Mouse (Mus musculus) ES-Bruce4 (cell line): Measurements from ENCODE around the gene Lce1m. TPM values are rescaled to one million over a fixed set of nuclear protein-coding genes. Genes with fewer than 3 reads are reported as not detected.

Experiments used
- H3K27ac ChIP-seq: 2 replicates; pipeline ENCODE4 v1.5.1; 2012; ENCODE audit warnings: low read length, inconsistent platforms; ENCODE audit not compliant: insufficient read depth
- H3K27me3 ChIP-seq: 2 replicates; pipeline ENCODE4 v1.6.1; 2012; ENCODE audit warnings: mild to moderate bottlenecking, low read length, inconsistent platforms; ENCODE audit not compliant: control insufficient read depth, poor library complexity, insufficient read depth, severe bottlenecking
- H3K36me3 ChIP-seq: 2 replicates; pipeline ENCODE4 v1.6.1; 2012; ENCODE audit warnings: inconsistent platforms, mild to moderate bottlenecking, low read length, moderate library complexity; ENCODE audit not compliant: control insufficient read depth, poor library complexity, insufficient read depth, severe bottlenecking
- H3K4me1 ChIP-seq: one replicate; pipeline ENCODE4 v1.8.1; 2011; ENCODE audit warnings: low read length; ENCODE audit not compliant: control insufficient read depth, insufficient read depth
- H3K4me3 ChIP-seq: 2 replicates; pipeline ENCODE4 v1.5.1; 2011; ENCODE audit warnings: low read depth, mild to moderate bottlenecking, low read length
- H3K9ac ChIP-seq: 2 replicates; pipeline ENCODE4 v1.6.1; 2012; ENCODE audit warnings: low read depth, mild to moderate bottlenecking, inconsistent platforms; ENCODE audit not compliant: poor library complexity, severe bottlenecking
- H3K9me3 ChIP-seq: replicated peaks from 2 replicates; pipeline ENCODE4 v1.6.1; 2012; ENCODE audit warnings: mild to moderate bottlenecking, low read length, inconsistent platforms; ENCODE audit not compliant: control insufficient read depth, poor library complexity, insufficient read depth, severe bottlenecking
- CTCF ChIP-seq: IDR thresholded peaks from one replicate; pipeline ENCODE4 v1.8.1; 2011; ENCODE audit warnings: low read depth, low read length
- EP300 ChIP-seq: IDR thresholded peaks from 2 replicates; pipeline ENCODE4 v1.6.1; 2011; ENCODE audit warnings: low read depth, low read length; ENCODE audit not compliant: insufficient read depth
- POLR2A ChIP-seq: IDR thresholded peaks from one replicate; pipeline ENCODE4 v1.8.1; 2011; ENCODE audit warnings: low read length; ENCODE audit not compliant: insufficient read depth
- polyA plus RNA-seq: library from polyadenylated mRNA; stranded (reverse); fragments of >200 nt; gene quantifications from 2 replicates; pipeline ENCODE4 v1.2.4, GENCODE M21; 2011; ENCODE audit warnings: low read depth; ENCODE audit not compliant: missing spikeins, insufficient read depth, insufficient read length

Lce1m gene
- polyA plus RNA-seq, 1 experiment = not detected

DNA sequence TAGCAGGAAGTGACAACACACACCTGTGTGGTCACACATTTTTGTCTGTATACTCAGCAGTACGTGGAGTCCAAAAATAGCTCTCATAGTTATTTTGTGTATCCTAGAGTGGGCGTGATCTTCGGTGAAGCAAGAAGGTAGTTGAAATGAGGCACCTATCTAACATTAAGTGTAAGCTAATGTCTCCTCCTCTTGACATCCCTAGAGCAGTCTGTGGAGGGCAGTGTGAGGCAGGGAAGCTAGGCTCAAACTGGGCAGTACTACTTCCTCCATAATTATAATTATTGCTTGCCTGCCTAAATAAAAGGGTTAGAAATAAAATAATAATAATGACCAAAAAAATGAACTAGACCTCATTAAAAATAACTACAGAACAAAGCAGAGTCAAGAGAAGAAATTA lies 18.2 kb downstream of the Lce1m start:
- Histone ChIP-seq H3K27ac (no peak overlapping the region), H3K27me3 (no peaks in the 10 kb centered on the region), H3K4me3 (no peak overlapping the region), H3K9ac (no peak overlapping the region), H3K36me3 (no peaks in the 10 kb centered on the region), H3K9me3 (no peaks in the 10 kb centered on the region), H3K4me1 (no peaks in the 10 kb centered on the region)
- TF ChIP-seq EP300 = no peak
- no peak for TF ChIP-seq CTCF
- TF ChIP-seq POLR2A = no peak

DNA sequence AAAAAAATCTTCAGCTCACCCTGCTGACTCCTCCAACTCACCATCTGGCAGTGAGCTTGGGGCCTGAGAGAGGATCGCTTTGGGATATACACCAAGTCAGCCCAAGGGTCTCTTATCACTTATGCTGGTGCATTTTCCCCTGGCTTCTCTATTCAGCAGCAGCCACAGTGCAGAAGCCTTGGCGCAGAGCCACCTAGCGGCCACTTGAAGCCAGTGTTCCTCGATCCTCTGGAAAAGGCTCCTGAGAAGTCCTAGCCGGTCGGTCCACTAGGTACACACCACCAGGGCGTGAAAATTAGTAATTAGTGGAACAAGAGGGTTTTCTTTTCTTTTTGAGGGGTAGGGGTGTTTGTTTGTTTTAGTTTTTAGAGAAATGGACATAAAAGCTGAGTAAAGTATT lies 20.2 kb downstream of the Lce1m start:
- Histone ChIP-seq H3K36me3 (no peaks in the 10 kb centered on the region), H3K9ac (no peak overlapping the region), H3K4me3 (no peak overlapping the region), H3K27ac (no peak overlapping the region), H3K27me3 (no peaks in the 10 kb centered on the region), H3K9me3 (no peaks in the 10 kb centered on the region), H3K4me1 (no peaks in the 10 kb centered on the region)
- TF ChIP-seq EP300 = no peak
- TF ChIP-seq CTCF = peak; percentile 85

DNA sequence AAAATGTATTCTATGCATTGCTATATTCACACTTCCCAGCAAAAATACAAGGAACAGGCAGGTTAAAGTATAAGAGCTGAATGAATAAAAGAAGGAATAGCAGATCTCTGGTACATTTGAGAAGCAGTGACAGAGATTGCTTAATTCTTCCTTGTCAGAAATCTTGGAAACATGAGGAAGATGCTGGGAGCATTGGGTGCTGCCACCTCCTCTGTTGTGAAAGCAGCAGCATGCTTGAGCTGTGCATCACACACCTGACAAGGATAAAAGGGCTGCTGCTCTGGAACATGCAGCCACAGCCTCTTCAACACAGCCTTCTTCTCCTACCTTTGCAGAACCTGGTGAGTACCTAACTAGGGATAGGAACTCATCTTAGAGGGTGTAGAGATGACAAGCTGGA lies 26.9 kb downstream of the Lce1m start, which contains the start of gene Lce3f:
Gene Lce3f (plus strand): TSS at position 301 of the 400 bp plus-strand sequence.
- TF ChIP-seq POLR2A (no peak), EP300 (no peak), CTCF (no peak)
- Histone ChIP-seq H3K9ac (no peak within 1 kb of the TSS), H3K27ac (no peak within 1 kb of the TSS), H3K36me3 (no peaks in the 10 kb centered on the region), H3K4me3 (no peak within 1 kb of the TSS), H3K9me3 (no peaks in the 10 kb centered on the region), H3K27me3 (no peaks in the 10 kb centered on the region; the same call in 1 of the 2 replicates), H3K4me1 (no peaks in the 10 kb centered on the region)

DNA sequence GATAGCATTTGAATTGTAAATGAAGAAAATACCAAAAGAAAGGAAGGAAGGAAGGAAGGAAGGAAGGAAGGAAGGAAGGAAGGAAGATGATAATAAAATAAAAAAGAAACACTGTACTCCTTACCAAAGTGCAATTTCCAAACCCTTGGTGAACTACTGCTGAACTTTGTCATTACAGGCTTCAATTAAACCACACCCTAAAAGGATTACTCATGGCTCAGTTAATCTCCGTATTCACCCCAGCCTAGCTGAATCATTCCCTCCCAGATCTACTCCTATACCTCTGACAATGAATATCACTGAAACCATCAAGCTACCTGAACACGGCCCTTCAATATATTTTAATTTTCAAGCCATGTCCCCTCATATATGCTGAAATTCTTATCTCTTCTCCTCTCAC lies 40.4 kb downstream of the Lce1m start:
- TF ChIP-seq CTCF = no peak
- TF ChIP-seq EP300 = no peak
- TF ChIP-seq POLR2A = no peak
- Histone ChIP-seq H3K9ac (no peak overlapping the region), H3K27me3 (no peaks in the 10 kb centered on the region), H3K4me3 (no peak overlapping the region), H3K9me3 (no peaks in the 10 kb centered on the region), H3K4me1 (no peaks in the 10 kb centered on the region), H3K27ac (no peak overlapping the region), H3K36me3 (no peaks in the 10 kb centered on the region)

Other genes with a start within 250 kb of the Lce1m start
- not detected in 2 replicates for gene Lce1i, start 240.2 kb downstream of the Lce1m start, polyA plus RNA-seq
- gene Lce1j, start 228.5 kb downstream of the Lce1m start, polyA plus RNA-seq = not detected in 2 replicates
- gene Lce1k, start 211.2 kb downstream of the Lce1m start, polyA plus RNA-seq = not detected in 2 replicates
- not detected in 2 replicates for gene Kprp, start 191.8 kb downstream of the Lce1m start, polyA plus RNA-seq
- not detected in 2 replicates for gene Lce1l, start 167.8 kb downstream of the Lce1m start, polyA plus RNA-seq
- gene 2310050C09Rik, start 148.8 kb downstream of the Lce1m start, polyA plus RNA-seq = not detected in 2 replicates
- gene Lce3a, start 92.8 kb downstream of the Lce1m start, polyA plus RNA-seq = not detected in 2 replicates
- not detected in 2 replicates for gene Lce3b, start 86.1 kb downstream of the Lce1m start, polyA plus RNA-seq
- not detected in 2 replicates for gene Lce3c, start 74.6 kb downstream of the Lce1m start, polyA plus RNA-seq
- gene Lce3d, start 61.7 kb downstream of the Lce1m start, polyA plus RNA-seq = not detected in 2 replicates
- not detected in 2 replicates for gene Lce3e, start 52.0 kb downstream of the Lce1m start, polyA plus RNA-seq
- not detected in 2 replicates for gene Lce3f, start 26.8 kb downstream of the Lce1m start, polyA plus RNA-seq
- not detected in 2 replicates for gene Crct1, start 3.4 kb downstream of the Lce1m start, polyA plus RNA-seq
- gene Gm4858, start 49.8 kb upstream of the Lce1m start, polyA plus RNA-seq = not detected in 2 replicates
- gene Crnn, start 125.7 kb upstream of the Lce1m start, polyA plus RNA-seq = not detected in 2 replicates
- not detected in 2 replicates for gene Flg2, start 178.2 kb upstream of the Lce1m start, polyA plus RNA-seq